Mouse (Mus musculus) brain, embryonic 14.5 days (tissue): ENCODE results near the gene Lrit2. TPM values are rescaled to one million over a fixed set of nuclear protein-coding genes. Genes with fewer than 3 reads are reported as not detected.
A peak's percentile ranks its signal among the peaks of the same experiment; 100 is the strongest.

ENCODE experiments used
- DNase-seq: peaks from one replicate; pipeline ENCODE4 v3.0.0-alpha.2; 2011; ENCODE audit warnings: low read depth
- CTCF ChIP-seq: fragments of 200-500 bp; IDR thresholded peaks from 2 replicates; pipeline ENCODE4 v1.5.1; 2012; ENCODE audit warnings: inconsistent platforms, mild to moderate bottlenecking, moderate library complexity, borderline replicate concordance; ENCODE audit not compliant: insufficient read depth, insufficient read length; ENCODE audit errors: extremely low read depth
- POLR2A ChIP-seq: fragments of 200-500 bp; IDR thresholded peaks from 2 replicates; pipeline ENCODE4 v1.6.1; 2012; ENCODE audit warnings: mild to moderate bottlenecking, inconsistent platforms, borderline replicate concordance; ENCODE audit not compliant: poor library complexity, insufficient read depth, insufficient read length, severe bottlenecking; ENCODE audit errors: extremely low read depth
- polyA plus RNA-seq: library from polyadenylated mRNA; depleted of rRNA; stranded (reverse); fragments of >200 nt; gene quantifications from 2 replicates; pipeline ENCODE4 v1.2.3, GENCODE M21; 2012; rRNA removed

Lrit2 gene
- polyA plus RNA-seq, 1 experiment, result not detected

DNA sequence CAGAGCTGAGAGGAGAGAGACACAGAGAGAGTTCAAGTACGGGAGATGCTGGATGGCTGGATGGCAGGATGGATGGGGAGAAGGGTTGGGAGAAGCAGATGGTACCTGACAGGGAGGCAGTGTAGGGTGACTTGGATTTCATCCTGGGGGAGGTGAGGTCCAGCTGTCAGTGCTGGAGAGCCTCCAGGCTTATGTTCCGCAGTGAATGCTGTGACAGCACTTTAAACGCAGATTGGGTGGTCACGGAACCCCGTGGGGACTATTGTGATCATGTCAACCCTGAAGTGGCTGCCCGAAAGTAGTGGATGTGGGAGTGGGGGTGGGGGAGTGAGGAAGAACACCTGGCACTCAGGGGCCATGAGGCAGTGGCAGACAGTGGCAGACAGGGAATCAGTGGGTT lies 26.7 kb downstream of the Lrit2 start:
- TF ChIP-seq CTCF (no peak), POLR2A (no peak)
- DNase-seq, result peak; percentile 24

DNA sequence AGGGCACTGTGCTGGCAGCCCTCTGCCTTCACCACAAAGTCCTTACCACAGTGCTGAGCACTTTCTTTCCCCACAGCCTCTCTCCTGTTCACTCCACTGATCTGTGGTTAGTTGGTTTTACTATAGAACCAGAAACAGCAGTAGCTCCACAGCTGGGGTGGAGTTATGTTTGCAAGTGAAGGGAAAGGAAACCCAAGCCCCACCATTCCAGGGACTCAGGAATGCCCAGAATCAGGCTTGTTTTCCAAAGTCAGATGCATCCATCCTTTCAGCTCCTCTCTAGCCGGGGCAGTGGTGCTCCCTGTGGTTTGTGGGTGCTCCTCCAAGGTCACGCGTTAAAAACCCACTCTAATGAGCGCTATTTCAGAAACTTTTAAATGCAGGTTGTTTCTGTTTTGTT lies 27.8 kb downstream of the Lrit2 start:
- DNase-seq, result no peak
- TF ChIP-seq CTCF (no peak), POLR2A (no peak)

DNA sequence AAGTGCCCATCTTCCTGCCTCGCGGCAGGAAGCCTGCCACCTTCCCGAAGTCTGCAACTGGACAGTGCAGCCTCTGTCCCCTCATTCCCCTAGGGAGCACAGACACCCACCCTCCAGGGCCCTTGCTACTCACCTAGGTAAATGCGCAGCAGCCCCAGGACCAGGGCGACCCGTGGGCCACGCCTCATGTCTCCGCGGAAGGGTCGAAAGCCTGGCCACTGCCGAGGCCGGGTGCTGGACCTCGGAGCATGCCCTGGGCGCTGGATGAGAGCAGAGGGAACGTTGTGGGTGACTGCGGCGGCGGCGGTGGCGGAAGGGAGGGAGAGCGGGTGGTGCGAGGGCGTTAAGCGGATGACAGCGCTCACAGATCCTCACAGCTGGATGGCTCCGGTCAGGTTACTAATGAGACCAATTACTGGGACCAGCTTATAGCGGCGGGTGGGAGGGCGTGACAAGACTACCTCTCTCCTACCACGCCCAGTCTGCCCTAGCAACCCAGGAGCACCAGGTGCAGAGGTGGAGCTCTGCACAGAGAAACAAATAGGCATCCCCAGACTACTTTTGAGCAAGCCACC lies 30.3 kb downstream of the Lrit2 start, which contains the start of gene Cdhr1:
Gene Cdhr1, minus strand, starts transcription at position 392 of the 575 bp plus-strand sequence.
- DNase-seq, result peak; percentile 69

DNA sequence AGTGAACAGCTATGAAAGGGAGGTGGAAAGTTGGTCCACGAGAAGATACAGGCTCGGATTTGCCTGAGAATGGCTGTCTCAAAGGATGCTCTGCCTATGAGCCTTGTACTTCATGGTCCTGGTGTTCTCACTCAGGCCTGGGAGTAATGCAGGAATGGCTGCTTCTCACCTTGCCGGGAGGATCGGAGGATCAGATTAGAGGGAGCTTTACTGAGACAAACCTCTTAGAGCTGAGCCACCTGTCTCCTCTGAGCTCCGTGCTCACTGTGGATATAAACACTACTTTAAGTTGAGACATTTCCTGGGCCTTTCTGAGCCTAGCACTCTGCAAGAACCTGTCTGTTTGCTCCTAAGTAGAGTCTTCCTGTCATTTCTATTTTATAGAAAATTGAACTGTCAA lies 33.8 kb downstream of the Lrit2 start:
- no peak for TF ChIP-seq POLR2A
- no peak for TF ChIP-seq CTCF
- DNase-seq, result no peak

More for the DNA sequence above, 30.3 kb downstream of the Lrit2 start, which contains the start of gene Cdhr1:
- TF ChIP-seq CTCF (no peak), POLR2A (no peak)

DNA sequence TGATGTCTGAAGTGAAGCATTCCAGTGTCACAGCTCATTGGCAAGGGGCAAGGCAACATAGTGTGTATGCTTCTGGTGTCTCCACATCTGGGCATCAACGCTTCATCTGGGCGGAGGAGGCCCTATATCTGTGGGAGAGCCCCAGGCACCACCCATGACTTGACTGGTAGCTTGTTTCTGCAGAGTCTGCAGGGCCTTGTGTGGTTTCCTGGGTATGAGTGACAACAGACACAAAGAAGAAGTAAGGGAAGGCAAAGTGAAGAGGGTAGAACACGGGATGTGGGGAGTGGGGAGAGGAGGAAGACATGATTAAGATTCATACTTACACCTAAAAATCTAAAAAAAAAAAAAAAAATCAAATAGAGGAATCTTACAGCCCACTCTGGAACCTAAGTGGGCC lies 34.8 kb downstream of the Lrit2 start:
- TF ChIP-seq POLR2A (no peak), CTCF (no peak)
- DNase-seq, result no peak

DNA sequence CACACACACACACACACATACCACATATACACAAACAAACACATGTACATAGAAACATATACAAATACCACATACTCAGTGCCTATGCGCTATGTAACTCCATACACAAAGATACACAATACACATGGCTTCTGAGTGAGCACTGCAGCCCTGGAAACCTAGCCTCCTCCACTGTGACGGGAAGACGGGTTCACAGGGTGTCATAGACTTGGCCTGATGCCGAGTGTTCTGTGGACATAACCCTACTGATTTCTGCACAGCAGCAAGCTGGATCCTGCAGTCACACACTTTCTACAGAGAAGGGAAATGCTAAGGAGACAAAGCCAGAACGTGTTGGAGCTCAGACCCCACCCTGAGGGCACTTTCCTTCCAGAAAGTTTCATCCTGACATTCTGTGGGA lies 37.0 kb downstream of the Lrit2 start:
- peak; percentile 35 for DNase-seq
- TF ChIP-seq CTCF, result no peak
- no peak for TF ChIP-seq POLR2A

DNA sequence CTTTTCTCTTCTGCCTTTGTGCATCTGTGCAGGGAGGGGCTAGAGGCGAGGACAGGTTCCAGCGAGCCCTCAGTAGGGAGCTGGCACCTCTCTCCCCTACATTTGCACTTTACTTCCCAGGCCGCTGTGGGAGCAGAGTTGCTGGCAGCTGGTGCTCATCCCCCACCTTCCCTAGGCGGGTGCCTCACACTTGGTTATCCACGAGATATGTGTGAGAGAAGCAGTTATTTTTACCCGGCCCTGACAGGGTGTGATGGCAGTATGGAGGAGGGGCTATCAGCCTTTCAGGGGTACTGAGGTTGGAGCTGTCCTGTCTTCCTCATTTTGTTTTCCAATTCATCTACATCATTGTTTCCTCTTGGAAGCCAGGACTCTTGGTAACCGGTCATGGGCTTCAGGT lies 38.1 kb downstream of the Lrit2 start:
- peak; percentile 8 for DNase-seq
- no peak for TF ChIP-seq POLR2A
- TF ChIP-seq CTCF, result no peak

DNA sequence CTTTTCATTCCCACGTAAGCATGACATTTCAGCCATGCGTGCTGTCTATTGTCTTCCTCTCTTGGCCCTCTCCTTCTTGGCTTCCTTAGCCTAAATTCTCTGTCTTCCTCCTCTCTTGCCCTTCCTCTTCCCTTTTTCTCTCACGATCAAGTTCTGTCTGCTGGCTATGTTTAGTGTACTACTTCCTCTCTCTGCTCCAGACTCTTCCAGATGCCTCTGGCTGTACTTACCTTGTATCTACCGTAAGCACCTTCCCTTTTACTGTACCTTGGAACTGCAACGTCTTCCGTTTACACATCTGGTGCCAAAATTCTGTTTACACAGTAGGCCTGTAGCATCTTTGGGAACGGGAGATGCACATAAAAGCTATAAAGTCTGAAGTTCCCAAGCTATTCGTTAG lies 41.7 kb downstream of the Lrit2 start:
- DNase-seq, result no peak
- TF ChIP-seq POLR2A, result no peak
- TF ChIP-seq CTCF, result no peak

DNA sequence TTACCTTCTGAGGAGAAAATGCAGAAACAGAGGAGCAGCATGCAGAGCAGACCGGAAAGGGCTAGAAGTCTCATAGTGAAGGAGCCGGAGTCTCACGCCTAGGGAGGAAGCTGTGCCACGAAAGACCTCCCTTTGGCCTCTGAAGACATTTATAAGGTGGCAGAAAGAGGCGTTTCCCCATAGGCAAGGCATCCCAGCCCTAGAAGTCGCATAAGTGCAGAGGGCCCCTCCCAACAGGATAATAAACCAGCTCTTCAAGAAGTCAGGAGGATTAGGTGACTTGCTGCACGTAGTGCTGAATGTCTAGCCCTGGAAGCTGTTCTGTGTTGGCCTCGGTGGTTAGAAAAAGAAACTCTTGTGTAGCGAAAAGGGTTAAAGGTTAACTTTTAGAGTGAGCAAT lies 42.2 kb downstream of the Lrit2 start:
- no peak for DNase-seq
- no peak for TF ChIP-seq POLR2A

DNA sequence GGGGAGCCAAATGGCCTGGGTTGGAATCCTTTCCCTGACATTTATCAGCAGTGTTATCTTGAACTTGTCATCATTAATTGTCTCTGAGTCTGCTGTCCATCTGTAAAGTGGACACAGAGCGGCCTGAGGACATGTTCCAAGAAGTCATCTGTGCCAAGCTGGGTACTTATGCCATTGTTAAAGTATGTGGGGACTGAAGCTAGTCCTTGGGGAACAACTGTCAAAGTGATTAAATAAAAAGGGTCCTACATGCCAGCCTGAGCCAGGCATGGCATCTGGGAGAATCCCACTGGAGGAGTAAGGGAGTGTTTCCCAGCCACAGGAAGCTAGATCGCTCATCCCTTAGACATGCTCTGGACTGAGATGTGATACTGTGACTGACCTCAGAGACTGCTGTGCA lies 42.7 kb downstream of the Lrit2 start:
- TF ChIP-seq POLR2A (no peak), CTCF (no peak)
- DNase-seq, result no peak

DNA sequence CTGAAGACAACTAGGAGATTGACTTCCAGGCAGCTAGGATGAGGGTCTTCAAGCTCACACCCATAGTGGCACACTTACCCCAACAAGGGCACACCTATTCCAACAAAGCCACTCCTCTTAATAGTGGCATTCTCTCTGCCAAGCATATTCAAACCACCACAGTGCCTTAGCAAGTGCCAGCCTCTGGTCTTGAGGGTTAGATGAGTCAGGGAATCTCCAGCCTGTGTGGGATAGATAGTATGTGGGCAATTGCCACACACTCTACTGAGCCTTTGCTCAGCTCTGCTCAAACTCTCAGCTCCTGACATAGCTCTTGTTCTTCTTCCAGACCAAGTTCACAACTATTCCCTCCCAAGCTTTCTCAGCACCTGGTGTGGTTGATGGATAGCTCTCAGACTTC lies 43.6 kb downstream of the Lrit2 start:
- TF ChIP-seq POLR2A (no peak), CTCF (no peak)
- no peak for DNase-seq

DNA sequence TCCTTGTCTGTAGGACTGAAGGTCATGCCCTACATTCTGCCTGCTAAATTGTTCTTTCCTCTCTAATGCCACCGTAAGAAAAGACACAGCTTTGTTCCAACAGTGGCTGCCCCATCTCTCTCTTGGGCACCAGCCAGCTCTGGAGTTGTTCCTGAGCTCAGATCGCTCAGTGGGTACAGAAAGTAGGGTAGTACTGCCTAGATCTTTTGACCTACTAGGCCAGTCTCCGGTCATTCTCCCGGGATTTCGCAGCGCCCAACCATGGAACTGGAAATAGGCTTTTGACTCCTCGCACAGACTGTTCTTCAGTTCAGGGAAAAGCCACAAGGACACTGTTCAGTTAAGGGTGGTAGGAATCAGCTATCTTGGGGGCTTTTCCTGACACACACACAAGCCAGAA lies 45.2 kb downstream of the Lrit2 start:
- DNase-seq, result no peak
- no peak for TF ChIP-seq POLR2A
- TF ChIP-seq CTCF, result no peak

DNA sequence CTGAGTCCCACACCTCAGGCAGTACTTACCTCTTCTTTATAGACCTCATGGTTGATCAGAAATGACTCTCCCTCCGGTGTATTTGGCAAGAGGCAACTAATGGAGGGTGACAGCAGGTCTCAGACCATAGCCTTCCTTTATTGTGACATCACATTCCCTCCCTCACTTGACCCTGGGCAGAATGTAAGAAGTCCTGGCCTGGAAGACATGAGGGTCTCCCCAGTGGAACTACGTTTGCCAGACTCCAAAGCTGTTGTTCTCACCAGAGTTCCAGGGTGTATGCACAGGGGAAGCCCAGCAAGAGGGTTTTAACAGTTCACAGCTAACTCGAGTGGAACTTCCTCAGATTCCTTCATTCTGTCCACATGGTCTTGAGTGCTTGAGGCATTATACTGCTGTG lies 46.2 kb downstream of the Lrit2 start, which contains the start of gene 2610528A11Rik:
Gene 2610528A11Rik, minus strand, starts transcription at position 101 of the 400 bp plus-strand sequence.
- no peak for TF ChIP-seq POLR2A
- TF ChIP-seq CTCF, result no peak
- DNase-seq, result no peak

DNA sequence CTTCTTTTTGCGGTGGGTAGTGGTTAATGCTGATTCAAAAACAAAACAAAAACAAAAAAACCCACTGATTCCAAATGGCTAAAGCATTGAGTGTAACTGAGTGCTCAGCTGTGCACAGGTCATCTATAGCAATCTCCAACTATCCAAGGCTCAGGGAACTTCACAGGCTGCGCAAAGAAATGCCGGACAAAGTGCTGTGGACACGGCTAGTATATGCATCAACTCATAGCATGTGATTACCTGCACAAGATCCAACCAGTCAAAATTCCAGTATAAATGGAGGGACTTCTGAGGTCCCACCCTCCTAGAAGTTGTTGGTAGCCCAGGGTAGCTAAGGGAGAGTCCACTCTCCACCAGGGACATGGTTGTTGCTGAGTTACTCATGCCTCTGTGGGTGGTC lies 51.5 kb downstream of the Lrit2 start:
- DNase-seq, result no peak
- TF ChIP-seq CTCF (no peak), POLR2A (no peak)

Other genes starting within 250 kb of the Lrit2 start
- 49.0 and 60.5 TPM in 2 replicates for gene Ccser2, start 99.2 kb upstream of the Lrit2 start, polyA plus RNA-seq
- 0.13 TPM in 1 of 2 replicates, not detected in the other for gene Rgr, start 19.0 kb upstream of the Lrit2 start, polyA plus RNA-seq
- gene Lrit1, start 13.1 kb upstream of the Lrit2 start, polyA plus RNA-seq, result 0.03 TPM in 1 of 2 replicates, not detected in the other
- 2.2 and 3.0 TPM in 2 replicates for gene Cdhr1, start 30.4 kb downstream of the Lrit2 start, polyA plus RNA-seq
- 0.31 and 0.69 TPM in 2 replicates for gene 2610528A11Rik, start 46.1 kb downstream of the Lrit2 start, polyA plus RNA-seq
- gene Ghitm, start 67.3 kb downstream of the Lrit2 start, polyA plus RNA-seq, result 78.0 and 81.1 TPM in 2 replicates